Mouse (Mus musculus) liver, postnatal 0 days (tissue): Measurements from ENCODE around the gene Reep3. TPM values are rescaled to one million over a fixed set of nuclear protein-coding genes. Genes with fewer than 3 reads are reported as not detected.
"Not testable (repeated sequence)": the region's sequence is repeated elsewhere in the genome, so short reads cannot be mapped to it uniquely, and the experiment has no call there.

Source experiments
- ATAC-seq: fragments of 200-750 bp; cut with Nextera tagmentation; 2 replicates; pipeline ENCODE4 v1.8.0; 2017; ENCODE audit warnings: mild to moderate bottlenecking, moderate library complexity
- DNase-seq: peaks from one replicate; pipeline ENCODE4 v3.0.0-alpha.2; 2016
- H3K27ac ChIP-seq: fragments of 300-500 bp; sonication (generic); 2 replicates; pipeline ENCODE4 v1.5.1; 2014; ENCODE audit warnings: antibody characterized with exemption, moderate library complexity, mild to moderate bottlenecking, low read depth
- H3K27me3 ChIP-seq: fragments of 300-500 bp; sonication (generic); 2 replicates; pipeline ENCODE4 v1.6.1; 2014; ENCODE audit warnings: low read length, control low read depth, mixed read lengths; ENCODE audit not compliant: insufficient read depth
- H3K36me3 ChIP-seq: fragments of 300-500 bp; sonication (generic); replicated peaks from 2 replicates; pipeline ENCODE4 v1.6.1; 2014; ENCODE audit warnings: mild to moderate bottlenecking, control low read depth, low read length, moderate library complexity, mixed read lengths; ENCODE audit not compliant: insufficient read depth
- H3K4me1 ChIP-seq: fragments of 300-500 bp; sonication (generic); 2 replicates; pipeline ENCODE4 v1.6.1; 2014; ENCODE audit warnings: antibody characterized with exemption, mild to moderate bottlenecking, control low read depth; ENCODE audit not compliant: insufficient read depth
- H3K4me2 ChIP-seq: fragments of 300-500 bp; sonication (generic); 2 replicates; pipeline ENCODE4 v1.6.1; 2014; ENCODE audit warnings: low read depth, mild to moderate bottlenecking, low read length, moderate library complexity, mixed read lengths
- H3K4me3 ChIP-seq: fragments of 300-500 bp; sonication (generic); 2 replicates; pipeline ENCODE4 v1.5.1; 2014; ENCODE audit warnings: low read depth, low read length
- H3K9ac ChIP-seq: fragments of 300-500 bp; sonication (generic); replicated peaks from 2 replicates; pipeline ENCODE4 v1.6.1; 2014; ENCODE audit warnings: mild to moderate bottlenecking, moderate library complexity
- H3K9me3 ChIP-seq: fragments of 300-500 bp; sonication (generic); 2 replicates; pipeline ENCODE4 v1.6.1; 2016; ENCODE audit warnings: mild to moderate bottlenecking, control low read depth, low read length, mixed read lengths
- CTCF ChIP-seq: sonication (generic); IDR thresholded peaks from 2 replicates; pipeline ENCODE4 v1.5.1; 2016; ENCODE audit warnings: antibody characterized with exemption, low read depth
- EP300 ChIP-seq: IDR thresholded peaks from 2 replicates; pipeline ENCODE4 v1.6.1; 2016; ENCODE audit warnings: antibody characterized with exemption, low read depth, mild to moderate bottlenecking
- WGBS: fragments of 180-500 bp; shearing (Covaris S2); extraction: QIAGEN DNeasy Blood & Tissue Kit; methylation state at CpG from one replicate; pipeline ENCODE4 v1.1.7; 2014; ENCODE audit not compliant: insufficient replicate concordance; 5-methylcytosine and 5-hydroxymethylcytosine counted together
- polyA plus RNA-seq: library from polyadenylated mRNA; unstranded; fragments of >200 nt; fragmentation: Nextera tagmentation; extraction: Ambion mirVana; gene quantifications from 2 replicates; pipeline ENCODE4 v1.2.1, GENCODE M21; 2015

Reep3 gene
- polyA plus RNA-seq, 1 experiment from 2014 or later: 19.6 TPM

- ATAC-seq: no peak
- no peak for DNase-seq
- Histone ChIP-seq H3K27me3 (no peaks in the 10 kb centered on the region), H3K36me3 (no peaks in the 10 kb centered on the region), H3K4me1 (peaks cover 12% of the 10 kb centered on the region), H3K9ac (no peak overlapping the region), H3K4me2 (no peak overlapping the region), H3K4me3 (no peak overlapping the region), H3K27ac (no peak overlapping the region), H3K9me3 (no peaks in the 10 kb centered on the region)
- TF ChIP-seq CTCF (no peak), EP300 (no peak)
- 69% methylated on average over 4 of the region's 4 CpGs for WGBS
Measured at GRCm38 (mm10) chr10:67120180-67120579, 23.4 kb upstream of the Reep3 start.

GRCm38 (mm10) chr10:67119291-67119690 is 22.5 kb upstream of the Reep3 start:
- DNase-seq (no peak), ATAC-seq (peak; percentile 25; the same call in 1 of the 2 replicates)
- no peaks in the 10 kb centered on the region for H3K36me3 ChIP-seq
- H3K4me1 ChIP-seq: peaks cover 16% of the 10 kb centered on the region
- no peak overlapping the region for H3K9ac ChIP-seq
- WGBS: 67% methylated on average over 7 of the region's 7 CpGs
- no peak overlapping the region for H3K4me3 ChIP-seq
- no peak for TF ChIP-seq EP300
- TF ChIP-seq CTCF: no peak
- no peak overlapping the region for H3K4me2 ChIP-seq
- no peak overlapping the region for H3K27ac ChIP-seq
- H3K9me3 ChIP-seq: no peaks in the 10 kb centered on the region
- no peaks in the 10 kb centered on the region for H3K27me3 ChIP-seq

GRCm38 (mm10) chr10:67116251-67116650 is 19.5 kb upstream of the Reep3 start:
- no peak overlapping the region for H3K27ac ChIP-seq
- 83% methylated on average over 8 of the region's 8 CpGs for WGBS
- no peaks in the 10 kb centered on the region for H3K36me3 ChIP-seq
- ATAC-seq: no peak
- H3K9ac ChIP-seq: no peak overlapping the region
- no peak for TF ChIP-seq EP300
- no peak for TF ChIP-seq CTCF
- no peaks in the 10 kb centered on the region for H3K27me3 ChIP-seq
- H3K4me2 ChIP-seq: no peak overlapping the region
- no peaks in the 10 kb centered on the region for H3K9me3 ChIP-seq
- DNase-seq: no peak
- H3K4me3 ChIP-seq: no peak overlapping the region
- peaks cover 19% of the 10 kb centered on the region for H3K4me1 ChIP-seq

- H3K27ac ChIP-seq: peak overlapping the region; percentile 55
- H3K9ac ChIP-seq: no peak overlapping the region
- ATAC-seq (peak; percentile 46; the same call in 1 of the 2 replicates), DNase-seq (no peak)
- H3K4me1 ChIP-seq: peaks cover 22% of the 10 kb centered on the region
- no peaks in the 10 kb centered on the region for H3K27me3 ChIP-seq
- WGBS: 27% methylated on average over 5 of the region's 5 CpGs
- TF ChIP-seq EP300: no peak
- TF ChIP-seq CTCF: no peak
- no peaks in the 10 kb centered on the region for H3K36me3 ChIP-seq
- no peak overlapping the region for H3K4me3 ChIP-seq
- peak overlapping the region; percentile 19; the same call in 1 of the 2 replicates for H3K4me2 ChIP-seq
- no peaks in the 10 kb centered on the region for H3K9me3 ChIP-seq
Measured at GRCm38 (mm10) chr10:67115666-67116091, 18.9 kb upstream of the Reep3 start.

- Histone ChIP-seq H3K36me3 (no peaks in the 10 kb centered on the region), H3K9me3 (no peaks in the 10 kb centered on the region), H3K9ac (no peak overlapping the region), H3K27ac (peak overlapping the region; percentile 55), H3K4me2 (peak overlapping the region; percentile 19; the same call in 1 of the 2 replicates), H3K4me1 (peaks cover 18% of the 10 kb centered on the region), H3K4me3 (no peak overlapping the region), H3K27me3 (no peaks in the 10 kb centered on the region)
- ATAC-seq (no peak), DNase-seq (no peak)
- TF ChIP-seq EP300 (no peak), CTCF (no peak)
- WGBS: 26% methylated on average over 6 of the region's 6 CpGs
Measured at GRCm38 (mm10) chr10:67115115-67115514, 18.4 kb upstream of the Reep3 start.

GRCm38 (mm10) chr10:67113833-67114232 is 17.1 kb upstream of the Reep3 start:
- no peak overlapping the region for H3K27ac ChIP-seq
- WGBS: 80% methylated on average over 11 of the region's 11 CpGs
- H3K9ac ChIP-seq: no peak overlapping the region
- no peaks in the 10 kb centered on the region for H3K9me3 ChIP-seq
- TF ChIP-seq EP300 (no peak), CTCF (no peak)
- no peaks in the 10 kb centered on the region for H3K27me3 ChIP-seq
- no peak for ATAC-seq
- H3K4me1 ChIP-seq: peaks cover 19% of the 10 kb centered on the region
- no peaks in the 10 kb centered on the region for H3K36me3 ChIP-seq
- no peak overlapping the region for H3K4me2 ChIP-seq
- DNase-seq: no peak
- H3K4me3 ChIP-seq: no peak overlapping the region

GRCm38 (mm10) chr10:67112967-67113366 is 16.2 kb upstream of the Reep3 start:
- ATAC-seq, DNase-seq, H3K36me3 ChIP-seq, H3K4me2 ChIP-seq, H3K9me3 ChIP-seq, H3K27me3 ChIP-seq, H3K27ac ChIP-seq, H3K4me3 ChIP-seq, H3K9ac ChIP-seq: not testable (repeated sequence)
- 59% methylated on average over 5 of the region's 5 CpGs for WGBS
- H3K4me1 ChIP-seq: peaks cover 28% of the 10 kb centered on the region
